Mouse (Mus musculus) cerebellum, adult 2 months (tissue): ENCODE measurements around the gene Otud7b.

Experiments used
- CTCF ChIP-seq: fragments of 200-500 bp; IDR thresholded peaks from 2 replicates; pipeline ENCODE4 v1.5.1; 2011; ENCODE audit warnings: low read depth, mild to moderate bottlenecking, control low read depth, low read length, moderate library complexity, borderline replicate concordance; ENCODE audit not compliant: insufficient read depth
- POLR2A ChIP-seq: fragments of 200-500 bp; IDR thresholded peaks from 2 replicates; pipeline ENCODE4 v1.6.1; 2011; ENCODE audit warnings: low read length, control low read depth, borderline replicate concordance; ENCODE audit not compliant: insufficient read depth

DNA sequence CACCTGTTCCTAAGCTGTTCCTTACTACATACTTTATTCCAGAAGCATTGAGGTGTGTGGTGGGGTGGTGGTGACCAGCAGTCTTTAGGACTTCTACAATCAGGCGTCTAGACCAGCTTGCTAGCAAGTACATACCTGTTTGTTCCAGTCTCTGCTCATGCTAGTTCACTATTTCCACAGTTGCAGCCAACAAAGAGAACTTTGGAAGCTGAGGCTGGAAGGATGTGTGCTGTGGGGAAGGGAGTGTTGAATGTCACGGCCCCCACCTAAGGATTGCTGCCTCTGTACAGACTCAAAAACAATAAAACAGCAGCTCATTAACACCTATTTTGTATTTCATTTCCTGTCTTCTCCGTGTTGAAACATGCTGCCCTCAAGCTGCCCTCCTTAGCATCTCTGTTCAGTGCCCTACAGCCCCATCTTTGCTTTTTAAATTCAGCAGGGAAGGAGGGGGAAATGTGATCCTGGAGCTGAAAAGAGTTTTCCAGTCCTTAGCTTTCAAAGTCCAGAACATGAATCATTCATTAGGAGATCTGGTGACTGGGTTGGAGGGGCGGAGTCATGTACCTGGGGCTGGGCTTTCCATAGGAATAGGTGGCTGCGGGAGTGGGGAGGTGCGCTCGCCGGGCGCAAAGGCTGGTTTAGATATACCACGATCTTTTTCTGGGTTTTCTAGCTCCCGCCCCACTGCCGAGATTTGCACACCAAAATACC, 56.6 kb downstream of the Otud7b start:
- no peak for TF ChIP-seq CTCF
- peak; percentile 50; the same call in 1 of the 2 replicates for TF ChIP-seq POLR2A
